Mouse (Mus musculus): Measurements from ENCODE around the gene Glrb.

GRCm38 (mm10) chr3:80867328-80867727, 46.1 kb downstream of the Glrb start:
- TF ChIP-seq POU5F1 (IDR thresholded peaks at IDR 0.05; ENCODE audit: borderline replicate concordance, low read length) = no peak
- no peak for TF ChIP-seq CTCF (conservative IDR thresholded peaks at IDR 0.05; ENCODE audit: low read length)
- no peak for TF ChIP-seq NANOG (IDR thresholded peaks at IDR 0.05; ENCODE audit: borderline replicate concordance, low read length)

All from E14TG2a.4 (cell line).